Mouse (Mus musculus) myocyte (in vitro differentiated cells): ENCODE results near the gene Gm10681.
"Not testable (repeated sequence)": the region's sequence is repeated elsewhere in the genome, so short reads cannot be mapped to it uniquely, and the experiment has no call there.

ENCODE experiments used
- MYOG ChIP-seq, 3 experiments: IDR thresholded peaks; one replicate each; pipeline ENCODE4 v1.6.1; 2011; ENCODE audit warnings: control low read depth in 2 of 3, low read depth in 2 of 3, mild to moderate bottlenecking in 2 of 3; ENCODE audit not compliant: insufficient read length in 2 of 3, control insufficient read depth in 1 of 3, insufficient read depth in 1 of 3
- POLR2A ChIP-seq: IDR thresholded peaks from one replicate; pipeline ENCODE4 v1.6.1; 2011; ENCODE audit warnings: low read depth, mild to moderate bottlenecking, control low read depth, moderate library complexity; ENCODE audit not compliant: insufficient read length
- POLR2AphosphoS2 ChIP-seq: IDR thresholded peaks from one replicate; pipeline ENCODE4 v1.6.1; 2011; ENCODE audit warnings: low read depth, control low read depth; ENCODE audit not compliant: insufficient read length
- USF1 ChIP-seq: IDR thresholded peaks from one replicate; pipeline ENCODE4 v1.6.1; 2011; ENCODE audit warnings: low read depth, mild to moderate bottlenecking, control low read depth, moderate library complexity

GRCm38 (mm10) chr3:98567717-98568116 is 20.9 kb downstream of the Gm10681 start:
- TF ChIP-seq POLR2A; USF1; POLR2AphosphoS2; MYOG (IDR thresholded peaks at IDR 0.05; ENCODE audit: control insufficient read depth in 1 of 3, insufficient read depth in 1 of 3, insufficient read length in 2 of 3, low read depth in 2 of 3): not testable (repeated sequence)
